Mouse (Mus musculus) ES-E14 (cell line): ENCODE measurements around the gene Cnpy4. TPM values are rescaled to one million over a fixed set of nuclear protein-coding genes. Genes with fewer than 3 reads are reported as not detected.

Source experiments
- DNase-seq: peaks from one replicate; pipeline ENCODE4 v3.0.0-alpha.2; 2013; ENCODE audit warnings: low read depth, low spot score
- H3K27ac ChIP-seq: 2 replicates; pipeline ENCODE4 v1.5.1; 2012; ENCODE audit warnings: low read depth, mild to moderate bottlenecking, low read length, moderate library complexity, mixed read lengths; ENCODE audit not compliant: poor library complexity, insufficient read depth, severe bottlenecking
- H3K36me3 ChIP-seq: 2 replicates; pipeline ENCODE4 v1.6.1; 2012; ENCODE audit warnings: mild to moderate bottlenecking, low read length, moderate library complexity, mixed read lengths; ENCODE audit not compliant: control insufficient read depth, poor library complexity, insufficient read depth, severe bottlenecking
- H3K4me1 ChIP-seq, 2 experiments: fragments of 150-350 bp in 1 of 2; sonication (generic) in 1 of 2; 2 replicates each; pipeline ENCODE4 v1.6.1; 2012; ENCODE audit warnings: low read length in 2 of 2, mild to moderate bottlenecking in 1 of 2, mixed read lengths in 1 of 2; ENCODE audit not compliant: control insufficient read depth in 2 of 2, insufficient read depth in 2 of 2, poor library complexity in 1 of 2
- H3K4me3 ChIP-seq, 2 experiments: fragments of 150-350 bp in 1 of 2; sonication (generic) in 1 of 2; 2 replicates each; pipeline ENCODE4 v1.5.1; 2012; ENCODE audit warnings: low read length in 2 of 2, low read depth in 1 of 2, mild to moderate bottlenecking in 1 of 2, mixed read lengths in 1 of 2; ENCODE audit not compliant: insufficient read depth in 1 of 2, poor library complexity in 1 of 2, severe bottlenecking in 1 of 2
- H3K9ac ChIP-seq: 2 replicates; pipeline ENCODE4 v1.6.1; 2012; ENCODE audit warnings: low read depth, mild to moderate bottlenecking, low read length, mixed read lengths; ENCODE audit not compliant: poor library complexity, insufficient read depth, severe bottlenecking
- H3K9me3 ChIP-seq: fragments of 150-350 bp; sonication (generic); 2 replicates; pipeline ENCODE4 v1.6.1; 2012; ENCODE audit warnings: low read depth, mild to moderate bottlenecking, low read length; ENCODE audit not compliant: control insufficient read depth, insufficient read depth
- CHD2 ChIP-seq: IDR thresholded peaks from 2 replicates; pipeline ENCODE4 v1.6.1; 2014; ENCODE audit warnings: mild to moderate bottlenecking, low read depth, low read length, inconsistent platforms
- HCFC1 ChIP-seq: IDR thresholded peaks from 2 replicates; pipeline ENCODE4 v1.6.1; 2012; ENCODE audit warnings: low read length, inconsistent platforms, borderline replicate concordance; ENCODE audit not compliant: insufficient read depth
- MAFK ChIP-seq: IDR thresholded peaks from 2 replicates; pipeline ENCODE4 v1.6.1; 2014; ENCODE audit warnings: mild to moderate bottlenecking, low read depth, low read length, inconsistent platforms; ENCODE audit not compliant: insufficient read depth
- ZC3H11A ChIP-seq: IDR thresholded peaks from 2 replicates; pipeline ENCODE4 v1.6.1; 2012; ENCODE audit warnings: low read depth, mild to moderate bottlenecking, inconsistent platforms, low read length, borderline replicate concordance
- ZNF384 ChIP-seq: IDR thresholded peaks from 2 replicates; pipeline ENCODE4 v1.6.1; 2012; ENCODE audit warnings: low read depth, low read length, inconsistent platforms
- in situ Hi-C, 2 experiments: fragments of 600-800 bp; cut with MboI; formaldehyde crosslinking; loops; one replicate each; pipeline ENCODE4 v1.15.1; 2025; ENCODE audit warnings: low sequenced_read_pairs in 2 of 2, inconsistent platforms in 1 of 2; ENCODE audit not compliant: unreplicated experiment in 2 of 2
- total RNA-seq: library from RNA; depleted of rRNA; stranded (reverse); fragments of 300-350 nt; gene quantifications from 2 replicates; pipeline ENCODE4 v1.2.3, GENCODE M21; 2012

The Cnpy4 gene
- total RNA-seq, 1 experiment = 43.5 TPM

DNA sequence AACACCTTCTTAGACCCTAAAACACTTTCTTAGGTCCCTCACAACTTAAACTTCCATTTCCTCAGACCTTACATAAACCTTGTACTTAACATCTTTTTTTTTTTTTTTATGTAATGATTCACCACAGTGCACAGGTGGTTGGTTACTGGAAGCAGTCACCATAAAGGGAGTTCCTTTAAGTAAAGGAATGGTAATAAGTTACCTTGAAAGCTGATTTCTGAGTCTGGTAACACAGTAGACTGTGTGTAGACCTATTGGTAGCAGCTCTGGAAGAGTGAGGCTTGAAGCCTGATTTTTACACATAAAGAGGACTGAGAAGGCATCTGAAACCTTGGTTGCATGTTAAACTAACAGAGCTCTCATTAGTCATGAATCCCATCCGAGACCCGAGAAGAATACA is 32.6 kb downstream of the Cnpy4 start:
- in situ Hi-C loops = no loop called here
- Histone ChIP-seq H3K9ac (no peak overlapping the region), H3K4me3 (no peak overlapping the region), H3K4me1 (no peaks in the 10 kb centered on the region), H3K27ac (no peak overlapping the region), H3K36me3 (no peaks in the 10 kb centered on the region), H3K9me3 (no peaks in the 10 kb centered on the region)
- DNase-seq = no peak
- TF ChIP-seq ZC3H11A (no peak), HCFC1 (no peak), ZNF384 (no peak), MAFK (no peak), CHD2 (no peak)

DNA sequence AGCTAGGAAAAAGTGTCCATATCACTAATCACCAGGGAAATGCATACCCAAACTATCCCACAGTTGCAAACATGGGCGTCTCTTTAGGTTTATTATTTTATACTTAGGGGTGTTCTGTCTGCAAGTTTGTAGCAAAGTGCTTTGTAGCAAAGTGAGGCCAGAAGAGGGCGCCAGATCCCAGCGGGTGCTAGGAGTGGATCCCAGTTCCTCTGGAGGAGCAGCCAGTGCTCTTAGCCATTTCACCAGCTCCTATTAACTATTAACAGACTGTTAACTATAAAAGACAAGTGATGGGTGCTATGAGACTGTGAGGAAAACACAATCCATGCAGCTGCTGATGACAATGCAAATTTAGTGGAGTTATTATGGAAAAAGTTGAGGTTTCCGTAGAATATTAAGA is 34.8 kb downstream of the Cnpy4 start:
- H3K9me3 ChIP-seq = no peaks in the 10 kb centered on the region
- no peak overlapping the region for H3K9ac ChIP-seq
- peak; percentile 72 for DNase-seq
- no peaks in the 10 kb centered on the region for H3K4me1 ChIP-seq
- H3K27ac ChIP-seq = no peak overlapping the region
- H3K36me3 ChIP-seq = no peaks in the 10 kb centered on the region
- TF ChIP-seq ZNF384 (no peak), ZC3H11A (peak; percentile 53; the same call in 1 of the 2 replicates)
- H3K4me3 ChIP-seq = no peak overlapping the region
- in situ Hi-C loops = no loop called here

DNA sequence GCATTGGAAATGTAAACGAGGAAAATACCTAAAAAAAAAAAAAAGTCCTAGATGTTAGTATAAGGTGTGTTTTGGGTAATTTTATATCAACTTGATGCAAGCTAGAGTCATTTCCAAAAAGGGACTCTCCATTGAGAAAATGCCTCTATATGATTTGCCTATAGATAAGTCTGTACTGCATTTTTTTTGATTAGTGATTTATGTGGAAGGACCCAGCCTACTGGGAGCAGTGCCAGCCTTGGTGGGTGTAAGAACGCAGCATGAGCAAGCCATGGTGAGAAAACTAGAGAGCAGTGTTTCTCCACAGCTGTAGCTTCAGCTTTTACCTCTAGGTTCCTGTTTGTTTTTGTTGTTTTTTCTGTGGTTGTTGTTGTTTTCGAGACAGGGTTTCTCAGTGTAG is 36.0 kb downstream of the Cnpy4 start:
- in situ Hi-C loops = no loop called here
- H3K36me3 ChIP-seq = no peaks in the 10 kb centered on the region
- no peaks in the 10 kb centered on the region for H3K4me1 ChIP-seq
- H3K9ac ChIP-seq = no peak overlapping the region
- TF ChIP-seq HCFC1 (no peak), ZNF384 (no peak), MAFK (no peak), CHD2 (no peak), ZC3H11A (no peak)
- no peak overlapping the region for H3K27ac ChIP-seq
- H3K4me3 ChIP-seq = no peak overlapping the region
- H3K9me3 ChIP-seq = no peaks in the 10 kb centered on the region
- DNase-seq = no peak

DNA sequence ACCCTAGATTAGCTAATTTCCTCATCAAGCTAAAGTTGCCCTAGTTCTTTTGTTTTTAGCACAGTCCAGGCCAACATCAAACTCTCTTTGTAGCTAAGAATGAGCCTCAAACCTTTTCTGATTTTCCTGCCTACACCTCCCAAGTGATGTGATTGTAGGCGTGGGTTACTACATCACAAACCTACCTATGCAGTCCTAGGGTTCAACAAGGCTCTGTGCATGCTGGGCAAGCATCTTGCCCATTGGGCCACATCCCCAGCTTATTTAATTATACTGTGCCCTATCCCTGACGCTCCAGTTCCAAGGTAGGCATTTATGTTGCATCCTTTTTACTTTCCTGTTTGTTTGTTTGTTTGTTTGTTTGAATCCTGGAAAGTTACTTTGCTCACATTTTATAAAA is 38.4 kb downstream of the Cnpy4 start, which contains the start of gene Nxpe5:
TSS of gene Nxpe5 (plus strand) at position 199 of the 400 bp plus-strand sequence.
- in situ Hi-C loops = no loop called here
- Histone ChIP-seq H3K36me3 (no peaks in the 10 kb centered on the region), H3K4me1 (no peaks in the 10 kb centered on the region)

DNA sequence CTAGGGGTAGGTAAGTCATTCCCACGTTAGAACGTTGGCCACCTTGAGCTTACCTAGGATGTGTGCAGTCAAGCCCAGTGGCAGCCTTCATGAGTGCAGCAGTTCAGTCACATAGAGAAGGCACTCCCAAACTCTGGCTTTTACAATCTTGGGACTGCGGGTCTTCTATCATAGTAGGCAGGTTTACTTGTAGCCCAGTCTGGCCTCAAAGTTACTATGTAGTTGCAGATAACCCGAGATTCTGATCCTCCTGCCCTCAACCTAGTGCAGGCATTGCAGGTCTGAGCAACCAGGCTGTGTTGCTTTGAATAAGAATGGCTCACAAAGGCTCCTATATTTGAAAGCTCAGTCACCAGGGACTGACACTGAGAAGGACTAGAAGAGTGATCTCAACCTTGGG is 39.2 kb downstream of the Cnpy4 start:
- in situ Hi-C loops = no loop called here
- H3K9ac ChIP-seq = no peak overlapping the region
- H3K4me3 ChIP-seq = no peak overlapping the region
- no peaks in the 10 kb centered on the region for H3K4me1 ChIP-seq
- no peak overlapping the region for H3K27ac ChIP-seq
- DNase-seq = no peak
- H3K36me3 ChIP-seq = no peaks in the 10 kb centered on the region
- no peaks in the 10 kb centered on the region for H3K9me3 ChIP-seq
- TF ChIP-seq ZC3H11A (no peak), MAFK (no peak), CHD2 (no peak), HCFC1 (no peak), ZNF384 (no peak)

More for the DNA sequence above, 38.4 kb downstream of the Cnpy4 start, which contains the start of gene Nxpe5:
- Histone ChIP-seq H3K27ac (no peak within 1 kb of the TSS), H3K4me3 (no peak within 1 kb of the TSS), H3K9ac (no peak within 1 kb of the TSS), H3K9me3 (no peaks in the 10 kb centered on the region)
- no peak for DNase-seq
- no peak for TF ChIP-seq HCFC1
- no peak for TF ChIP-seq ZNF384
- no peak for TF ChIP-seq CHD2
- TF ChIP-seq MAFK = no peak
- no peak for TF ChIP-seq ZC3H11A
